8 mouse cellular contexts compared by ENCODE assay signal in the genomic region with DNA sequence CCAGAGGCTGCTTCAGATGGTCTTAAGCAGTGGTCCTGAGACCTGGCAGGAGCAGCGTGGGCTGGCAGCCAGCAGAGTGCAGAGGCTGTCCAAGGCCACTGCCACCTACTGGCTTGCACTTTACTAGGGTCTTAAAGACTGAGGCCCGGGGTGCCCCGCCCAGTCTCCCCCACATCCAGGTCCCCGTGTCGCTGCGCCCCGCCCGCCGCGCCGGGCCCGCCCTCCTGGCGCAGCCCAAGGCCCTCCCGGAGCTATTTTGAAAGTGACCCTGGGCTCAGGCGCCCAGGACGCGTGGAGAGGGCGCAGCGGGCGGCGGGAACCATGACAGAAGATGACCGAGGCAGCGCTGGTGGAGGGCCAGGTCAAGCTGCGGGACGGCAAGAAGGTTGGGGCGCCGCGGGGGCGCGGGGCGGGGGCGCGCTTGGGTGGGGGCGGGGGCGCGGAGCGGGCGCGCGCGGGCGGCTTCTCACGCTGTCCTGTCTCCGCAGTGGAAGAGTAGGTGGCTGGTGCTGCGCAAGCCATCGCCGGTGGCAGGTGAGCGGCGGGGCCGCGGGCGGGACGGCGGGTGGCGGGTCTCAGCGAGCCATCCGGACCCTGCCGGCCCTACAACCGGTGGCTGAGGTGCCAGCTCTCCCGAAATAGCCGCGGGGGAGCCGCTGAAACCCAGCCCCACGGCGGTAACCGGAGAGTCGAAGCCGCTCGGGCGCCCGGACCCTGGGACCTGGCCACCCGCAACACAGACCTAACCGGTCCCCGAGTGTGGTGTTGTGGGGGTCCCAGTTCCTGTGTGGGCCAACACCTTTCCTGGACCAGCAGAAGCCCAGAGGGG. TPM values are rescaled to one million over a fixed set of nuclear protein-coding genes. Genes with fewer than 3 reads are reported as not detected.
DNase-seq lines count a peak whose midpoint lies in the region; ATAC-seq and TF ChIP-seq lines count a peak whose summit lies in the region.

Dok7 (plus strand) TSS at position 163 of the 829 bp plus-strand sequence.

- DNase-seq in adrenal gland, adult 8-10 months, result peak; percentile 64
- peak; percentile 86 for DNase-seq in gastrocnemius, postnatal 25 days
- peak; percentile 25 for DNase-seq in induced T-regulatory cell, adult 2 months (ENCODE audit: low read depth)
- peak; percentile 58 to 71 for DNase-seq in left cerebral cortex, postnatal 14 days (ENCODE audit: low spot score in 2 of 2)
- peak; percentile 39 for DNase-seq in midbrain, embryonic 10.5 days (ENCODE audit: low spot score)

- H3K27me3 ChIP-seq in midbrain, embryonic 10.5 days (ENCODE audit: low read depth, poor library complexity, severe bottlenecking), result peaks cover 64% of the 10 kb centered on the region
- H3K27me3 ChIP-seq in stomach, embryonic 14.5 days (ENCODE audit: control insufficient read depth, insufficient read depth, low read length), result no peaks in the 10 kb centered on the region

- no peak for TF ChIP-seq POLR2A in cortical plate, adult 2 months (IDR thresholded peaks at IDR 0.05; ENCODE audit: extremely low read depth, insufficient read depth, low read length)

- H3K4me2 ChIP-seq in stomach, embryonic 14.5 days (replicated peaks; ENCODE audit: low read depth, low read length), result peak within 1 kb of the TSS; percentile 94

- peak within 1 kb of the TSS; percentile 82 for H3K4me3 ChIP-seq in cortical plate, adult 2 months (ENCODE audit: insufficient read depth, low read length)
- H3K4me3 ChIP-seq in midbrain, embryonic 10.5 days, result peak within 1 kb of the TSS; percentile 67
- H3K4me3 ChIP-seq in stomach, embryonic 14.5 days (ENCODE audit: low read depth, low read length), result peak within 1 kb of the TSS; percentile 48

- peak; percentile 62; the same call in 1 of the 2 replicates for ATAC-seq in stomach, embryonic 14.5 days (ENCODE audit: insufficient number of reproducible peaks, insufficient read depth, low FRiP score, low read depth)
- ATAC-seq in monocyte, adult 5-6 weeks (replicated peaks; ENCODE audit: insufficient number of reproducible peaks, low FRiP score, low TSS enrichment, poor library complexity, severe bottlenecking), result no peak

- no peak for TF ChIP-seq CTCF in cortical plate, adult 2 months (IDR thresholded peaks at IDR 0.05; ENCODE audit: extremely low read depth, insufficient read depth, low read length)

- no peaks in the 10 kb centered on the region for H3K9me3 ChIP-seq in midbrain, embryonic 10.5 days (replicated peaks)
- H3K9me3 ChIP-seq in stomach, embryonic 14.5 days (ENCODE audit: control insufficient read depth, low read depth, low read length), result no peaks in the 10 kb centered on the region

- no peaks in the 10 kb centered on the region for H3K36me3 ChIP-seq in midbrain, embryonic 10.5 days
- H3K36me3 ChIP-seq in stomach, embryonic 14.5 days (ENCODE audit: control insufficient read depth, insufficient read depth, low read length), result no peaks in the 10 kb centered on the region

- H3K9ac ChIP-seq in stomach, embryonic 14.5 days (replicated peaks; ENCODE audit: low read depth, low read length), result no peak within 1 kb of the TSS; the same call in 1 of the 2 replicates

- no peak within 1 kb of the TSS for H3K27ac ChIP-seq in cortical plate, adult 2 months (ENCODE audit: insufficient read depth, low read length)
- peak within 1 kb of the TSS; percentile 71 for H3K27ac ChIP-seq in midbrain, embryonic 10.5 days (replicated peaks)
- no peak within 1 kb of the TSS for H3K27ac ChIP-seq in stomach, embryonic 14.5 days (ENCODE audit: low read length)

- peaks cover 5% of the 10 kb centered on the region for H3K4me1 ChIP-seq in cortical plate, adult 2 months (ENCODE audit: control insufficient read depth, insufficient read depth, low read length)
- H3K4me1 ChIP-seq in midbrain, embryonic 10.5 days, result peaks cover 18% of the 10 kb centered on the region
- peaks cover 3% of the 10 kb centered on the region; the same call in 1 of the 2 replicates for H3K4me1 ChIP-seq in stomach, embryonic 14.5 days (ENCODE audit: control insufficient read depth, insufficient read depth, low read length)

- WGBS in midbrain, embryonic 10.5 days, result 2% methylated on average over 68 of the region's 74 CpGs
- 1% methylated on average over 56 of the region's 74 CpGs for WGBS in stomach, embryonic 14.5 days

- intact Hi-C loops in left cerebral cortex, postnatal 14 days (cut with DNase I), result no loop called here

RNA-seq across cellular contexts. Expression of gene Dok7, which starts in this region (rescaled TPM):
- total RNA-seq in adrenal gland, adult 8-10 months (2022), result 10 to 100 TPM in 2 of 4 experiments, 1 to 10 TPM in 2; 4.5 to 25.5 (median 15.6) TPM
- 17.1 and 17.7 TPM in 2 replicates for polyA plus RNA-seq in cortical plate, adult 2 months (2012; rRNA removed)
- 10 to 100 TPM; 19.9 to 29.3 TPM for total RNA-seq in gastrocnemius, postnatal 25 days (2021)
- total RNA-seq in left cerebral cortex, postnatal 14 days (2021), result 10 to 100 TPM; 19.0 to 22.3 TPM
- 0.27 and 0.42 TPM in 2 replicates for polyA plus RNA-seq in midbrain, embryonic 10.5 days (2016; fragmentation: Nextera tagmentation; extraction: Ambion mirVana)
- polyA plus RNA-seq in stomach, embryonic 14.5 days (2014; fragmentation: Nextera tagmentation; extraction: Ambion mirVana), result 0.71 and 0.73 TPM in 2 replicates
- total RNA-seq in monocyte, adult 5-6 weeks (2017), result not detected in 3 replicates

Comparison
In these comparisons a context has a peak if more than half of its experiments do, and no peak if none do; other contexts are left out.
1. RNA of gene Dok7 (polyA plus RNA-seq): 17.1 to 17.7 TPM in cortical plate, adult 2 months; 0.71 to 0.73 TPM in stomach, embryonic 14.5 days and 0.27 to 0.42 TPM in midbrain, embryonic 10.5 days; every median in the first group is over 10 times any median in the second.
2. Peak in DNase-seq, H3K4me3 ChIP-seq and H3K27ac ChIP-seq in midbrain, embryonic 10.5 days; RNA of the gene not detected or under 1 TPM.
3. Peak in ATAC-seq, H3K4me3 ChIP-seq and H3K4me2 ChIP-seq in stomach, embryonic 14.5 days; RNA of the gene not detected or under 1 TPM.
4. DNase-seq: peak in every context shown above with its lines; median percentile 86 in gastrocnemius, postnatal 25 days; 64 in left cerebral cortex, postnatal 14 days; 64 in adrenal gland, adult 8-10 months; 39 in midbrain, embryonic 10.5 days; 25 in induced T-regulatory cell, adult 2 months.
5. Peak in every context shown above with its lines, with median percentiles within 50 percentile points of each other: H3K4me3 ChIP-seq.